Mouse (Mus musculus) adrenal gland, adult 2 months (tissue): ENCODE results near the gene Ralgps2. TPM values are rescaled to one million over a fixed set of nuclear protein-coding genes. Genes with fewer than 3 reads are reported as not detected.

ENCODE experiments used
- DNase-seq: peaks from one replicate; pipeline ENCODE4 v3.0.0; 2021
- polyA plus RNA-seq: library from polyadenylated mRNA; depleted of rRNA; stranded (reverse); fragments of >200 nt; gene quantifications from 2 replicates; pipeline ENCODE4 v1.2.3, GENCODE M21; 2012
- total RNA-seq, 2 experiments: library from RNA; stranded (reverse); gene quantifications; 2 replicates each; pipeline ENCODE4 v1.2.3; 2021

Gene Ralgps2
- total and polyA plus RNA-seq, 3 experiments, result 5.1 to 24.7 (median 18.9) TPM

DNA sequence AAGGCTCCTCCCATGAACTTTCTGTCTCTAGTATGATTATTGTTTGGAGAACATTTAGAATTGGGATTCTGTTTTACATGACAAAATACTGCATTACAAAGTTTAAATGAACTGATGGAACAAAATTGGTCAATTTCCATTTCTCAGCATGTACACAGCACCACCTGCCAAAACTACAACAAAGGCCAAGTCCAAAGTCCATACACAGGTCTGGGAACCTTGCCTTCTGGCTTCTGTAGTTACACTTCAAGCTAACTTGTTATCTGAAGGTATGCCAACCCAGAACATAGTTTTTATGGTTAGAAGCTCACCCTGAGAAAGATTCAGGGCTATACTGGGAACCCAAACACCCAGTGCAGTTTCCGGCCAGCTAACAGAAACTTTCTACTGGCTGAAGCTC, 120.2 kb downstream of the Ralgps2 start:
- no peak for DNase-seq

DNA sequence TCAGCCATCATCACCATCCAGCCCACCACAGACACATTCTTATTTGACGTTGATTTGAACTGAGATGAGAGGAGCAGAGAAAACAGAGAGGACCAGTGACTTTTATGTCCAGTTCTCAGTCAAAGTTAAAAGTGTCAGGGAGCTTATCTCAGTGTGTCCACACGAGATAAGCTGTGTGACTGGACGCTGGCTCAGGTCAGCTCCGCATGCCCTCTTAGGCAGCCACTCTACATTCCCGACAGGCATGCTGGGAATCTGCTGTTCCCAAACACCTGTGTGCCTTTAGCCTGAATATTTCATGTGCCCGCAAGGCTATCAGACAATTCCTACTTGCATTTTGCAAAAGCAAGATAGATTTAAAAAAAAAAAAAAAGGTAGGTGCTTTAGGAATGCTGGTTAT, 125.9 kb downstream of the Ralgps2 start:
- DNase-seq, result no peak

DNA sequence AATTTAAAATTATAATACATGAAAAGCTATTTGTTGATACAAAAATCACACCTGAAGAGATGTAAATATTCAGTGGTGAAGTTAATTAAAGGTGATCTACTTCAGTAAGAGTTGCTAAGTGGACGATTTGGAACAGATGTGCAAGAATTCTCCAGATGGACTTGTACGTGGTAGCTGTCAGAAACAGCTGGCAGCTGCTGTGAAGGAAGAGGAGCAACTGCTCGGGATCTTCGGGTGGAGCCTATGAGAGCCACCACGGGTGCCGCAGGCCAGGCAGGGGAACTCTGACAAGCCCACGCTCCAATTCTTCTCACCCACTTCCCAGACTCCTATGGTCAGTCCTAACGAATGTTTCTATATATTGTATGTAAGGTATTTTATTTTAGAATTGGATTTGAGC, 126.7 kb downstream of the Ralgps2 start:
- DNase-seq, result no peak

DNA sequence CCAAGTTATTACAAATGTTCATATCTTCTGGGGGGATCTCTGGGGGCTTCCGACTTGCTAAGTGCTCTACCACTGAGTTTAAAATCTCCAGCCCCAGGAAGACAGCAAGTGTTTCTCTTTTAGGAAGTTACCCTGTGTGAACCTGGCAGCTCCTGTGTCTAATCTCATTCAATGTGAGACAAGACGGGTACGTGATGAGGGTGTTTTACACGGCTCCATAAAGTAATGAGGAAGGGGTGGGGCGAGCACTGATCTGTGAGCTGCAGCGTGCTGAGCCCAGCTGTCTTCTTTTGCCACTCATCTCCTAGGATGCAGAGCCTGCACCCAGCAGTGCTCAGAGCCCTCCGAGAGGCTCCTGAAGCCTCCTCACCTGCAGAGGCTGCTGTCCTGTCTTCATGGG, 127.5 kb downstream of the Ralgps2 start:
- DNase-seq, result no peak

DNA sequence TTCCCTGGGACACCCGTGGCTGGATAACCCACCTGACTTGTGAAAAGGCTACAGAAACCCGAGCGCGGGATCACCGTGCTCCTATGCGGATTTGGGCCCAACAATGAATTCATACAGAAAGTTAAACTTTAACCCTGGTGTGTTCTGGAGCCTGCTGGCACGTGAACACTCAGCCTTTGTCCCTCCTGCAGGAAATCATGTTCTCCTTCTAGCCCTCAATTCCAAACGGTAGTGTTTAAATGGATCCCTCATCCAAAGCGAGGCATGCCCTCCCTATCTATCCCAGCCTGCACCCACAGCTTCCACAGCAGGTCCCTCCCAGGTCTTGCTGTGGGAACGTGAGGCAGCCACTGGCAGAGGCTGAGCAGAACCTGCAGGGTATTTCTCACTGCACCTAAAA, 131.1 kb downstream of the Ralgps2 start:
- DNase-seq, result peak; percentile 1

DNA sequence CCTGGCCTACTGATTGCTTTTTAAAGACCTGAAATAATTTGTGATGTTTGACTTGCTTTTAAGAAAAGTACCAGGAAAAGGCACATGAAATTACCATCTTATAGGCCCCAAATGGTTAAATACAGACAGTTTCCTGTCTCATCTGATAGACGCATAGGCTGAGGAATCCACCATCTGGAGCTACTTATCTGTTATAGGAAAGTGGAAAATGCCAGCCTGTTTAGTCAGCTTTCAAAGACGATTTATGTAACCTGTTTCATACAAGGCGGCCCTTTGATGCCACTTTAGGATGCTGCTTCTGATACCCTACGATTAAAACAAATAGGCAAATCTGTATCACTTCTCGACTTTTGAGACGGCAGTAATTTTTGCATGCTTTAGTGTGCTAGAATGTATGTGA, 138.2 kb downstream of the Ralgps2 start:
- peak; percentile 32 for DNase-seq

GRCm38 (mm10) chr1:156796251-156796650, 143.2 kb downstream of the Ralgps2 start:
- DNase-seq, result no peak

- no peak for DNase-seq
Observed at GRCm38 (mm10) chr1:156789844-156790490, 149.5 kb downstream of the Ralgps2 start.

GRCm38 (mm10) chr1:156787164-156787863, 152.1 kb downstream of the Ralgps2 start:
- DNase-seq, result no peak

DNA sequence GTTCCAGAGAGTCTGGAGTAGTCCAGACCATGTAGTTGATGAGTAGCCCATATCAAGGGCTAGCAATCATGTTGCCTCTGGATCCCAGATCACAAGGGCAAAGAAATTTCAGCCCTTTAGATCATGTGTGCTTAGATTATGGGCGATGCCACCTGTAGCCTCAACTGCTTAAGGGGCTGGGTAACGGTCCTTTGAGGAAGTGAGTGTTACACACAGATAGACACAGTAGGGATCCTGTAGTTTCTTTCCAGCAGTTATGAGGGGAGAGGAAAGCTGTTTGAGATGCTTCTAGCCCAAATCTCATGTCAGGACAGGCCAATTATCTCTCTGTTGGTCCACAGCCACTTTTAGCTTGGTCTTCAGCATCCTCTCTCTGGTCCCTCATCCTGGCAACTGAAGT, 153.4 kb downstream of the Ralgps2 start:
- no peak for DNase-seq

GRCm38 (mm10) chr1:156784974-156785373, 154.5 kb downstream of the Ralgps2 start:
- DNase-seq, result no peak

GRCm38 (mm10) chr1:156784116-156784515, 155.3 kb downstream of the Ralgps2 start:
- DNase-seq, result no peak

GRCm38 (mm10) chr1:156781971-156782850, 157.2 kb downstream of the Ralgps2 start:
- DNase-seq, result no peak

- peak; percentile 26 for DNase-seq
Observed at GRCm38 (mm10) chr1:156781076-156781741, 158.2 kb downstream of the Ralgps2 start.

- DNase-seq, result no peak
Observed at GRCm38 (mm10) chr1:156780234-156781005, 159.0 kb downstream of the Ralgps2 start.

DNA sequence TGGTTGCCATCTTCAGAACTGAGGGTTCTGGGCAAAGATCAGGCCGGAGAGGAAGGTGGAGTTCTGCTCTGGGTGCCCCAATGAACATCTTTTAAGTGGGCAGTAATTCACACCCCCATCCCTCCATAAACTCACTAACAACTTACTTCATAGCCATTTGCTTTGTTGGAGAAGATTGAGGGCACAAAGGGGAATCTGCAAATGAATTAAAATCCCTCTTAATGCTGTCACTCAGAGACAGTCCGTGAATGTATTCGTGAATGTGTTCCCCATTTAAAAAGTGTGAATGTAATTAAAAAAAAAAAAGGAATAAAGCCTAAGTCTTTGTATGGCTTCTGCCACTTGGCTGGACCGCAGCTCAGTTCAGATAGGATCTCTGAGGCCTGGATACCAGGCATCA, 159.8 kb downstream of the Ralgps2 start:
- no peak for DNase-seq

DNA sequence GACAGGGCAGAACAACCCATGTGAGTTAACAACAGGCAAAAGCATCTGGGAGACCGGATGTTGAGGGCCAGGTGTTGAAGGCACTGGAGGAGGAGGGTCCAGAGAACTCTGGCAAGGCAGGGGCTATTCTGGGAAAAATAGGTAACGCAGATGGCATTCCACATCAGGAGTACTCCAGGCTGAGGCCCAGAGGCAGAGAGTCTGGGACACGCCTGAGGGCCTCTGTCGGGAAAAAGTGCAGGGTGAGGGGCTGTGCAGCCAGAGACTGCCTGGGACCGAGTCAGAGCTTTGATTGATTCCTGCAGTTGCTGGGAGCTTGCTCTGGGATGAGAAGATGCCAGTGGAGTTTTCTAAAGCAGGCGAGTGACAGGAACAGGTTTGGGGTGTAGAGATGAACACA, 160.4 kb downstream of the Ralgps2 start:
- no peak for DNase-seq

- DNase-seq, result no peak
Observed at GRCm38 (mm10) chr1:156777896-156778295, 161.5 kb downstream of the Ralgps2 start.

GRCm38 (mm10) chr1:156775983-156776382, 163.4 kb downstream of the Ralgps2 start:
- DNase-seq, result no peak

DNA sequence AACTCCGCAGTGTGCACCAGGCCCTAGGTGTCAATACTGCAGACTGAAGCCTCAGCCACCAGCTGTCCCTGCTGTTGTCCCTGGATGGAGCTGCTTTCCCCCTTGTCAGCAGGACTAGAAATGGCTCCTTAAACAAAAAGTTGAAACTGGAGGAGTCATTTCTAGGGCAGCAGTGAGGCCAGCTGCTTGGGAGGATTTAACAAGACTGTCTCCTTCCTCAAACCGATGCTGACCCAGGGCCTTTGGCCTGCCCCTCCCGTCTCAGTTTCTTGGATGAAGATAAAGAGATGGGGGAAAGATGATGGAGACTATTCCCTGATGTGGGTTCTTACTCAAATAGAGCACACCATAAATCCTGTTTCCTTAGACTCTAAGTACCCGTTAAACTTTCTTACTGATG, 164.2 kb downstream of the Ralgps2 start:
- no peak for DNase-seq

GRCm38 (mm10) chr1:156770845-156771244, 168.6 kb downstream of the Ralgps2 start:
- DNase-seq, result no peak
